27 mouse cellular contexts compared by ENCODE assay signal in the genomic region with DNA sequence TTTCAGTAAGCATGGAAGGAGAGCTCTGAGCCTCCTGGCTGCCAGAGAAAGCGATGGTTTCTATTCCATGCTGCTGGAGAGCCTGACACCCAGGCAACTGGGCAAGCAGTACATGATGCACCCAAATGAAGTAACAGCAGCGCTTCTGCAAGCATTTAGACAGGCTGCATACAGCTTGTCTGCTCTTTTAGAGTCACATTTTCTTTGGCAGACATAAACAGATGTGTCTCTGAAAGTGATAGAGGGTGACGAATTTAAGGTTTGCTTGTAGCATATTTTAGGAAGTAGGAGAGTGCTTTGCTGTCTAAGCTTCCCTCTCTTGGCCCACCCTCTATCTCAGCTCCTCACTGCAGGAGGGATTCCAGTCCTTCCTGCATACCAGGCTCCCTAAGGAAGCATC.
"Had no signal": no experiment of that assay in that cellular context is flagged by ENCODE, and none has a peak within 500 bp of the region (broad histone marks: within the 10 kb centered on the region; RNA-seq: fewer than 3 reads in every experiment).

No protein-coding gene starts in this region.

- H3K9me3 ChIP-seq: heart, embryonic 13.5 days; heart, embryonic 15.5 days; hindbrain, embryonic 13.5 days; hindbrain, embryonic 15.5 days; kidney, embryonic 15.5 days; limb, embryonic 13.5 days; limb, embryonic 15.5 days; liver, embryonic 12.5 days had no signal

- H3K4me2 ChIP-seq: heart, embryonic 11.5 days; heart, embryonic 13.5 days; heart, embryonic 15.5 days; hindbrain, embryonic 13.5 days; hindbrain, embryonic 15.5 days; kidney, embryonic 15.5 days; limb, embryonic 13.5 days; limb, embryonic 15.5 days; liver, embryonic 12.5 days had no signal

- H3K36me3 ChIP-seq: heart, embryonic 13.5 days; heart, embryonic 15.5 days; hindbrain, embryonic 13.5 days; hindbrain, embryonic 15.5 days; kidney, embryonic 15.5 days; limb, embryonic 13.5 days; limb, embryonic 15.5 days; liver, embryonic 12.5 days had no signal

- H3K9ac ChIP-seq: heart, embryonic 13.5 days; heart, embryonic 15.5 days; hindbrain, embryonic 13.5 days; hindbrain, embryonic 15.5 days; kidney, embryonic 15.5 days; limb, embryonic 13.5 days; limb, embryonic 15.5 days; liver, embryonic 12.5 days; liver, embryonic 14.5 days had no signal

- H3K4me1 ChIP-seq: heart, embryonic 13.5 days; heart, embryonic 15.5 days; kidney, embryonic 15.5 days; liver, embryonic 12.5 days had no signal

- H3K27me3 ChIP-seq: heart, embryonic 13.5 days; heart, embryonic 15.5 days; hindbrain, embryonic 13.5 days; hindbrain, embryonic 15.5 days; kidney, embryonic 15.5 days; limb, embryonic 13.5 days; limb, embryonic 15.5 days; liver, embryonic 12.5 days had no signal

- H3K4me3 ChIP-seq: heart, adult 2 months; heart, embryonic 13.5 days; heart, embryonic 15.5 days; hindbrain, embryonic 13.5 days; hindbrain, embryonic 15.5 days; kidney, embryonic 15.5 days; left cerebral cortex, adult 2 months; limb, embryonic 13.5 days; limb, embryonic 15.5 days; liver, embryonic 12.5 days had no signal

- DNase-seq: gastrocnemius, postnatal 14 days; gastrocnemius, postnatal 36 days; heart, adult 2 months; heart, postnatal 14 days; heart, postnatal 36 days; kidney, adult 11 months; kidney, adult 2 months; kidney, adult 9 months; kidney, postnatal 14 days; kidney, postnatal 36 days; layer of hippocampus, adult 9-11 months; layer of hippocampus, postnatal 36 days; left cerebral cortex, postnatal 4 days had no signal

- H3K27ac ChIP-seq: heart, adult 2 months; heart, embryonic 13.5 days; heart, embryonic 15.5 days; hindbrain, embryonic 13.5 days; hindbrain, embryonic 15.5 days; hindbrain, postnatal 0 days; kidney, embryonic 15.5 days; kidney, postnatal 0 days; left cerebral cortex, adult 2 months; limb, embryonic 13.5 days; limb, embryonic 15.5 days; liver, embryonic 12.5 days; liver, embryonic 14.5 days had no signal

- ATAC-seq: hindbrain, postnatal 0 days; intestine, embryonic 16.5 days; liver, embryonic 12.5 days had no signal
